Mouse (Mus musculus): Measurements from ENCODE around the gene Gm14435. TPM values are rescaled to one million over a fixed set of nuclear protein-coding genes. Genes with fewer than 3 reads are reported as not detected.
"Not testable (repeated sequence)": the region's sequence is repeated elsewhere in the genome, so short reads cannot be mapped to it uniquely, and the experiment has no call there.

The Gm14435 gene
- total RNA-seq (2021) = 10 to 100 TPM; 11.7 to 16.7 TPM
- long read RNA-seq, experiment 1, partial matches to known transcripts = 0 of 1 reads
- long read RNA-seq, experiment 1, other reads (novel, unspliced or antisense) = 0 of 1 reads
- long read RNA-seq, experiment 2, partial matches to known transcripts = 0 of 4 reads
- long read RNA-seq, experiment 2, other reads (novel, unspliced or antisense) = 2 of 4 reads

- not testable (repeated sequence) for DNase-seq (ENCODE audit: low spot score in 2 of 2)
These were observed at the start of gene Gm14435 for GRCm38 (mm10) chr2:176423294-176423693. Gm14435 (plus strand) TSS chr2:176423594.

Other genes with a start within 250 kb of the Gm14435 start
- gene 2210418O10Rik, start 197.0 kb upstream of the Gm14435 start, total RNA-seq (2021) = 1 to 10 TPM; 2.5 to 4.2 TPM
- not detected for gene Gm11009, start 104.1 kb upstream of the Gm14435 start, total RNA-seq (2021)
- under 1 TPM in 1 of 2 experiments, not detected in 1; 0.99 TPM for gene Gm14434, start 63.2 kb downstream of the Gm14435 start, total RNA-seq (2021)
- not detected for gene Zfp967, start 97.5 kb downstream of the Gm14435 start, total RNA-seq (2021)
- 1 to 10 TPM; 2.8 to 3.2 TPM for gene Gm14308, start 212.8 kb downstream of the Gm14435 start, total RNA-seq (2021)
- gene Zfp973, start 246.9 kb downstream of the Gm14435 start, total RNA-seq (2021) = 10 to 100 TPM; 11.1 to 13.1 TPM

Measured in adrenal gland, adult 18-20 months (tissue).